Mouse (Mus musculus): ENCODE measurements around the gene Slc19a2. TPM values are rescaled to one million over a fixed set of nuclear protein-coding genes. Genes with fewer than 3 reads are reported as not detected.

Gene Slc19a2
- polyA plus RNA-seq, 1 experiment, result 6.7 TPM

- TF ChIP-seq POLR2A (IDR thresholded peaks at IDR 0.05; ENCODE audit: borderline replicate concordance, low read depth, low read length), result no peak
- no peak for TF ChIP-seq CTCF (IDR thresholded peaks at IDR 0.05; ENCODE audit: low read depth, low read length)
- Histone ChIP-seq H3K4me3 (ENCODE audit: insufficient read depth, low read length) (no peak overlapping the region), H3K4me1 (ENCODE audit: control insufficient read depth, insufficient read depth, low read length) (0 out of 2 replicates have a peak, but pooled peaks cover 2% of the 10 kb centered on the region), H3K27ac (ENCODE audit: insufficient read depth, low read depth, low read length) (no peak overlapping the region)
These were observed 27.7 kb downstream of the Slc19a2 start for GRCm38 (mm10) chr1:164276552-164276951.

- no peak for TF ChIP-seq CTCF (IDR thresholded peaks at IDR 0.05; ENCODE audit: low read depth, low read length)
- no peak for TF ChIP-seq POLR2A (IDR thresholded peaks at IDR 0.05; ENCODE audit: borderline replicate concordance, low read depth, low read length)
- no peak overlapping the region for H3K27ac ChIP-seq (ENCODE audit: insufficient read depth, low read depth, low read length)
- no peak overlapping the region for H3K4me3 ChIP-seq (ENCODE audit: insufficient read depth, low read length)
- H3K4me1 ChIP-seq (ENCODE audit: control insufficient read depth, insufficient read depth, low read length), result peaks cover 6% of the 10 kb centered on the region; the same call in 1 of the 2 replicates
These were observed 30.5 kb downstream of the Slc19a2 start for GRCm38 (mm10) chr1:164279332-164279731.

GRCm38 (mm10) chr1:164284007-164284406 is 35.2 kb downstream of the Slc19a2 start:
- Histone ChIP-seq H3K4me3 (ENCODE audit: insufficient read depth, low read length) (no peak overlapping the region), H3K4me1 (ENCODE audit: control insufficient read depth, insufficient read depth, low read length) (peaks cover 8% of the 10 kb centered on the region; the same call in 1 of the 2 replicates), H3K27ac (ENCODE audit: insufficient read depth, low read depth, low read length) (no peak overlapping the region)
- no peak for TF ChIP-seq POLR2A (IDR thresholded peaks at IDR 0.05; ENCODE audit: borderline replicate concordance, low read depth, low read length)
- no peak for TF ChIP-seq CTCF (IDR thresholded peaks at IDR 0.05; ENCODE audit: low read depth, low read length)

- TF ChIP-seq CTCF (IDR thresholded peaks at IDR 0.05; ENCODE audit: low read depth, low read length) (no peak), POLR2A (IDR thresholded peaks at IDR 0.05; ENCODE audit: borderline replicate concordance, low read depth, low read length) (no peak)
- Histone ChIP-seq H3K4me1 (ENCODE audit: control insufficient read depth, insufficient read depth, low read length) (peaks cover 8% of the 10 kb centered on the region; the same call in 1 of the 2 replicates), H3K4me3 (ENCODE audit: insufficient read depth, low read length) (no peak overlapping the region), H3K27ac (ENCODE audit: insufficient read depth, low read depth, low read length) (no peak overlapping the region)
These were observed 38.6 kb downstream of the Slc19a2 start for GRCm38 (mm10) chr1:164287406-164287805.

GRCm38 (mm10) chr1:164292040-164292439 is 43.2 kb downstream of the Slc19a2 start:
- Histone ChIP-seq H3K4me1 (ENCODE audit: control insufficient read depth, insufficient read depth, low read length) (0 out of 2 replicates have a peak, but pooled peaks cover 3% of the 10 kb centered on the region), H3K27ac (ENCODE audit: insufficient read depth, low read depth, low read length) (no peak overlapping the region), H3K4me3 (ENCODE audit: insufficient read depth, low read length) (no peak overlapping the region)
- TF ChIP-seq POLR2A (IDR thresholded peaks at IDR 0.05; ENCODE audit: borderline replicate concordance, low read depth, low read length), result no peak
- TF ChIP-seq CTCF (IDR thresholded peaks at IDR 0.05; ENCODE audit: low read depth, low read length), result no peak

- no peak overlapping the region for H3K27ac ChIP-seq (ENCODE audit: insufficient read depth, low read depth, low read length)
- H3K4me1 ChIP-seq (ENCODE audit: control insufficient read depth, insufficient read depth, low read length), result peaks cover 6% of the 10 kb centered on the region
- H3K4me3 ChIP-seq (ENCODE audit: insufficient read depth, low read length), result no peak overlapping the region
- TF ChIP-seq CTCF (IDR thresholded peaks at IDR 0.05; ENCODE audit: low read depth, low read length) (no peak), POLR2A (IDR thresholded peaks at IDR 0.05; ENCODE audit: borderline replicate concordance, low read depth, low read length) (no peak)
These were observed 45.2 kb downstream of the Slc19a2 start for GRCm38 (mm10) chr1:164294071-164294470.

- TF ChIP-seq CTCF (IDR thresholded peaks at IDR 0.05; ENCODE audit: low read depth, low read length) (no peak), POLR2A (IDR thresholded peaks at IDR 0.05; ENCODE audit: borderline replicate concordance, low read depth, low read length) (no peak)
- Histone ChIP-seq H3K27ac (ENCODE audit: insufficient read depth, low read depth, low read length) (no peak overlapping the region), H3K4me1 (ENCODE audit: control insufficient read depth, insufficient read depth, low read length) (peaks cover 8% of the 10 kb centered on the region), H3K4me3 (ENCODE audit: insufficient read depth, low read length) (no peak overlapping the region)
These were observed 47.6 kb downstream of the Slc19a2 start for GRCm38 (mm10) chr1:164296473-164296872.

GRCm38 (mm10) chr1:164301949-164302348 is 53.1 kb downstream of the Slc19a2 start:
- H3K27ac ChIP-seq (ENCODE audit: insufficient read depth, low read depth, low read length), result 0 out of 2 replicates have a peak overlapping the region, but pooled peaks have one; percentile 19
- H3K4me1 ChIP-seq (ENCODE audit: control insufficient read depth, insufficient read depth, low read length), result peaks cover 20% of the 10 kb centered on the region
- no peak overlapping the region for H3K4me3 ChIP-seq (ENCODE audit: insufficient read depth, low read length)
- TF ChIP-seq POLR2A (IDR thresholded peaks at IDR 0.05; ENCODE audit: borderline replicate concordance, low read depth, low read length), result no peak
- no peak for TF ChIP-seq CTCF (IDR thresholded peaks at IDR 0.05; ENCODE audit: low read depth, low read length)

- no peak within 1 kb of the TSS for H3K4me3 ChIP-seq (ENCODE audit: insufficient read depth, low read length)
- no peak within 1 kb of the TSS for H3K27ac ChIP-seq (ENCODE audit: insufficient read depth, low read depth, low read length)
- peaks cover 17% of the 10 kb centered on the region for H3K4me1 ChIP-seq (ENCODE audit: control insufficient read depth, insufficient read depth, low read length)
- no peak for TF ChIP-seq CTCF (IDR thresholded peaks at IDR 0.05; ENCODE audit: low read depth, low read length)
- TF ChIP-seq POLR2A (IDR thresholded peaks at IDR 0.05; ENCODE audit: borderline replicate concordance, low read depth, low read length), result no peak
These were observed 55.0 kb downstream of the Slc19a2 start, which contains the start of gene Nme7 for GRCm38 (mm10) chr1:164303821-164304220. TSS of gene Nme7 (plus strand) at chr1:164304121.

GRCm38 (mm10) chr1:164307124-164307751 is 58.4 kb downstream of the Slc19a2 start, which contains the start of gene Blzf1:
TSS of gene Blzf1 (minus strand) at chr1:164307489.
- peak within 1 kb of the TSS; percentile 76 for H3K27ac ChIP-seq (ENCODE audit: insufficient read depth, low read depth, low read length)
- peak within 1 kb of the TSS; percentile 81 for H3K4me3 ChIP-seq (ENCODE audit: insufficient read depth, low read length)
- no peak for TF ChIP-seq CTCF (IDR thresholded peaks at IDR 0.05; ENCODE audit: low read depth, low read length)
- TF ChIP-seq POLR2A (IDR thresholded peaks at IDR 0.05; ENCODE audit: borderline replicate concordance, low read depth, low read length), result peak; percentile 62; the same call in 1 of the 2 replicates
- H3K4me1 ChIP-seq (ENCODE audit: control insufficient read depth, insufficient read depth, low read length), result peaks cover 10% of the 10 kb centered on the region
